Mouse (Mus musculus) kidney, postnatal 36 days (tissue): ENCODE results near the gene Hypk.
"Not testable (repeated sequence)": the region's sequence is repeated elsewhere in the genome, so short reads cannot be mapped to it uniquely, and the experiment has no call there.

Experiments used
- DNase-seq, 2 experiments: peaks; one replicate each; pipeline ENCODE4 v3.0.0; 2021 to 2022; ENCODE audit warnings: mixed read lengths in 2 of 2

Gene Hypk

GRCm38 (mm10) chr2:121448739-121449535 is 4.2 kb upstream of the Hypk start, which contains the start of gene Serf2:
TSS of gene Serf2 (plus strand) at chr2:121449195.
- DNase-seq: peak; percentile 100

- no peak for DNase-seq
These were observed 3.5 kb upstream of the Hypk start for GRCm38 (mm10) chr2:121449545-121450011.

- peak in 1 of 2 experiments; percentile 43 for DNase-seq
These were observed 3.0 kb upstream of the Hypk start for GRCm38 (mm10) chr2:121450093-121450492.

GRCm38 (mm10) chr2:121452361-121452760 is 729 bp upstream of the Hypk start:
- DNase-seq: no peak

GRCm38 (mm10) chr2:121453917-121454316 is 827 bp downstream of the Hypk start:
- DNase-seq: no peak

- no peak for DNase-seq
These were observed 2.4 kb downstream of the Hypk start for GRCm38 (mm10) chr2:121455534-121455933.

GRCm38 (mm10) chr2:121456692-121457642 is 3.9 kb downstream of the Hypk start, which contains the start of gene Serinc4:
TSS of gene Serinc4 (minus strand) at chr2:121456781.
- DNase-seq: peak; percentile 88 to 92

- no peak for DNase-seq
These were observed 7.0 kb downstream of the Hypk start for GRCm38 (mm10) chr2:121460071-121460470.

GRCm38 (mm10) chr2:121468982-121469381 is 15.9 kb downstream of the Hypk start:
- DNase-seq: not testable (repeated sequence)

- DNase-seq: not testable (repeated sequence)
These were observed 19.7 kb downstream of the Hypk start for GRCm38 (mm10) chr2:121472783-121473182.

GRCm38 (mm10) chr2:121473301-121474179 is 20.4 kb downstream of the Hypk start, which contains the start of gene Mfap1b:
TSS of gene Mfap1b (minus strand) at chr2:121474067.
- peak; percentile 84 to 92 for DNase-seq

GRCm38 (mm10) chr2:121474180-121474535 is 21.1 kb downstream of the Hypk start:
- no peak for DNase-seq

- not testable (repeated sequence) for DNase-seq
These were observed 22.2 kb downstream of the Hypk start for GRCm38 (mm10) chr2:121475306-121475705.

GRCm38 (mm10) chr2:121477491-121478266 is 24.6 kb downstream of the Hypk start:
- no peak for DNase-seq

GRCm38 (mm10) chr2:121480498-121480897 is 27.4 kb downstream of the Hypk start:
- DNase-seq: peak; percentile 17 to 64

GRCm38 (mm10) chr2:121480916-121481315 is 27.8 kb downstream of the Hypk start:
- DNase-seq: not testable (repeated sequence)

- no peak for DNase-seq
These were observed 30.5 kb downstream of the Hypk start for GRCm38 (mm10) chr2:121483576-121483975.

GRCm38 (mm10) chr2:121484403-121484802 is 31.3 kb downstream of the Hypk start:
- not testable (repeated sequence) for DNase-seq

GRCm38 (mm10) chr2:121501550-121501949 is 48.5 kb downstream of the Hypk start:
- not testable (repeated sequence) for DNase-seq

GRCm38 (mm10) chr2:121505942-121506882 is 53.1 kb downstream of the Hypk start, which contains the start of the genes Mfap1a and Wdr76:
TSS of gene Mfap1a (minus strand) at chr2:121506665.
TSS of gene Wdr76 (plus strand) at chr2:121506723.
- peak; percentile 90 to 92 for DNase-seq
